In the genomic region with DNA sequence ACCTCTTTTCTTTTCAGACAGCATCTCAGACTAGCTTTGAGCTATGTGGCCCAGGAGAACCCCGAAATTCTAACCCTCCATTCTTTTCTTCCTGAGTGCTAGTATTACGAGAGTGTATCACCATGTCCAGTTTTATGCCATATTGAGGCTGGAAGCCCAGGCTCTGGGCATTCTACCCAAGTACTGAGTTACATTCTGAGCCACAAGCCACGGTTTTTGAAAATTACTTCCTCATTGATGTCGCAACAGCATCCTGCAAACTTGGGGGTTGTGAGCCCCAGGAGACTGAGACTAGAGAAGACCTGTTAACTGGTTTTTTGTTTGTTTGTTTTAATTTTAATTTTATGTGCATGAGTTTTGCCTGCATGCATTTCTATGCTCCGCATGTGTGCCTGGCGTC, we compare ENCODE assay signal across 32 mouse cellular contexts. TPM values are rescaled to one million over a fixed set of nuclear protein-coding genes. Genes with fewer than 3 reads are reported as not detected.
A peak's percentile ranks its signal among the peaks of the same experiment; 100 is the strongest.
DNase-seq lines count a peak whose midpoint lies in the region; ATAC-seq and TF ChIP-seq lines count a peak whose summit lies in the region.
"Had no signal": no experiment of that assay in that cellular context is flagged by ENCODE, and none has a peak within 500 bp of the region (broad histone marks: within the 10 kb centered on the region; RNA-seq: fewer than 3 reads in every experiment).

No protein-coding gene starts in this region.

- H3K27me3 ChIP-seq in intestine, embryonic 15.5 days (replicated peaks): peaks cover 54% of the 10 kb centered on the region
- peaks cover 17% of the 10 kb centered on the region for H3K27me3 ChIP-seq in intestine, postnatal 0 days (replicated peaks; ENCODE audit: control insufficient read depth, insufficient read depth, low read length)
- peaks cover 28% of the 10 kb centered on the region for H3K27me3 ChIP-seq in intestine, embryonic 16.5 days (replicated peaks; ENCODE audit: control insufficient read depth, insufficient read depth, low read length)

- H3K9me3 ChIP-seq in intestine, embryonic 15.5 days: no peaks in the 10 kb centered on the region
- no peaks in the 10 kb centered on the region for H3K9me3 ChIP-seq in intestine, postnatal 0 days (ENCODE audit: control insufficient read depth)
- no peaks in the 10 kb centered on the region for H3K9me3 ChIP-seq in intestine, embryonic 16.5 days (ENCODE audit: control insufficient read depth, low read length)
- H3K9me3 ChIP-seq: embryonic facial prominence, embryonic 13.5 days; midbrain, embryonic 12.5 days had no signal

- no peak for DNase-seq in left cerebral cortex, adult 11 months (ENCODE audit: low spot score)
- DNase-seq in layer of hippocampus, postnatal 10 days (ENCODE audit: low spot score in 2 of 2): no peak
- DNase-seq in kidney, postnatal 36 days: no peak
- DNase-seq: cerebellum, adult 2 months; cerebellum, postnatal 25 days; embryo, embryonic 11 days; gastrocnemius, adult 2 months; kidney, adult 18-20 months; kidney, postnatal 10 days; right cerebral cortex, postnatal 14 days; spleen, adult 18-20 months; thymus, postnatal 14 days had no signal

- ATAC-seq in intestine, embryonic 15.5 days: peak; percentile 21; the same call in 1 of the 2 replicates
- no peak for ATAC-seq in intestine, postnatal 0 days
- no peak for ATAC-seq in intestine, embryonic 16.5 days
- ATAC-seq: forebrain, embryonic 14.5 days; hindbrain, postnatal 0 days had no signal

- peaks cover 10% of the 10 kb centered on the region for H3K4me1 ChIP-seq in intestine, embryonic 15.5 days (replicated peaks)
- H3K4me1 ChIP-seq in intestine, postnatal 0 days (replicated peaks; ENCODE audit: control insufficient read depth, insufficient read depth, low read length): no peaks in the 10 kb centered on the region
- H3K4me1 ChIP-seq in bone marrow macrophage, adult 2 months (ENCODE audit: control insufficient read depth, insufficient read depth, low read length): peaks cover 13% of the 10 kb centered on the region
- H3K4me1 ChIP-seq in intestine, embryonic 16.5 days (ENCODE audit: control insufficient read depth, insufficient read depth, low read length): peaks cover 11% of the 10 kb centered on the region

- TF ChIP-seq CTCF in intestine, postnatal 0 days (IDR thresholded peaks at IDR 0.05; ENCODE audit: low read depth): no peak
- no peak for TF ChIP-seq CTCF in bone marrow macrophage, adult 2 months (IDR thresholded peaks at IDR 0.05; ENCODE audit: low read depth, low read length)

- H3K9ac ChIP-seq in intestine, embryonic 15.5 days: no peak overlapping the region
- no peak overlapping the region for H3K9ac ChIP-seq in intestine, postnatal 0 days (ENCODE audit: low read depth, low read length)
- H3K9ac ChIP-seq in intestine, embryonic 16.5 days (ENCODE audit: low read depth, low read length): no peak overlapping the region
- H3K9ac ChIP-seq: embryonic facial prominence, embryonic 13.5 days; midbrain, embryonic 12.5 days had no signal

- no peaks in the 10 kb centered on the region for H3K36me3 ChIP-seq in intestine, embryonic 15.5 days
- no peaks in the 10 kb centered on the region for H3K36me3 ChIP-seq in intestine, postnatal 0 days (ENCODE audit: control insufficient read depth, insufficient read depth)
- H3K36me3 ChIP-seq in intestine, embryonic 16.5 days (ENCODE audit: control insufficient read depth, insufficient read depth, low read length): no peaks in the 10 kb centered on the region
- H3K36me3 ChIP-seq: embryonic facial prominence, embryonic 13.5 days; midbrain, embryonic 12.5 days had no signal

- H3K4me3 ChIP-seq in intestine, embryonic 15.5 days (replicated peaks): no peak overlapping the region
- H3K4me3 ChIP-seq in intestine, postnatal 0 days (ENCODE audit: low read depth, low read length): no peak overlapping the region
- H3K4me3 ChIP-seq in bone marrow macrophage, adult 2 months (ENCODE audit: insufficient read depth, low read length): peak overlapping the region; percentile 17
- H3K4me3 ChIP-seq in intestine, embryonic 16.5 days (ENCODE audit: low read length): no peak overlapping the region
- H3K4me3 ChIP-seq: embryonic facial prominence, embryonic 13.5 days; gastrocnemius, adult 2 months; midbrain, embryonic 12.5 days had no signal

- WGBS in intestine, embryonic 15.5 days: 68% methylated on average over 6 of the region's 6 CpGs
- 52% methylated on average over 6 of the region's 6 CpGs for WGBS in intestine, postnatal 0 days
- 65% methylated on average over 6 of the region's 6 CpGs for WGBS in intestine, embryonic 16.5 days

- no peak for TF ChIP-seq POLR2A in bone marrow macrophage, adult 2 months (IDR thresholded peaks at IDR 0.05; ENCODE audit: borderline replicate concordance, low read depth, low read length)

- H3K27ac ChIP-seq in intestine, embryonic 15.5 days: no peak overlapping the region
- no peak overlapping the region for H3K27ac ChIP-seq in intestine, postnatal 0 days (ENCODE audit: low read depth, low read length)
- no peak overlapping the region for H3K27ac ChIP-seq in bone marrow macrophage, adult 2 months (ENCODE audit: insufficient read depth, low read depth, low read length)
- H3K27ac ChIP-seq in intestine, embryonic 16.5 days (ENCODE audit: low read length): peak overlapping the region; percentile 14; the same call in 1 of the 2 replicates
- H3K27ac ChIP-seq: embryonic facial prominence, embryonic 13.5 days; gastrocnemius, adult 2 months; hindbrain, postnatal 0 days; macrophage; midbrain, embryonic 12.5 days had no signal

- H3K4me2 ChIP-seq in intestine, embryonic 15.5 days (replicated peaks): no peak overlapping the region
- no peak overlapping the region for H3K4me2 ChIP-seq in intestine, postnatal 0 days (replicated peaks; ENCODE audit: low read depth)
- no peak overlapping the region for H3K4me2 ChIP-seq in intestine, embryonic 16.5 days (ENCODE audit: low read depth, low read length)
- H3K4me2 ChIP-seq: embryonic facial prominence, embryonic 13.5 days; heart, embryonic 11.5 days; midbrain, embryonic 12.5 days had no signal

RNA-seq across cellular contexts. Expression of a gene that starts 2.9 kb away (rescaled TPM):
- polyA plus RNA-seq in intestine, embryonic 15.5 days (2015; fragmentation: Nextera tagmentation; extraction: Ambion mirVana): 4.1 and 4.2 TPM in 2 replicates
- 0.68 and 1.3 TPM in 2 replicates for polyA plus RNA-seq in intestine, postnatal 0 days (2015; fragmentation: Nextera tagmentation; extraction: Ambion mirVana)
- polyA plus RNA-seq in bone marrow macrophage, adult 2 months (2012; ENCODE audit: insufficient read depth, insufficient read length, missing spikeins): not detected in 2 replicates
- 3.9 and 5.6 TPM in 2 replicates for polyA plus RNA-seq in intestine, embryonic 16.5 days (2015; fragmentation: Nextera tagmentation; extraction: Ambion mirVana)
- under 1 TPM; 0.64 to 0.80 TPM for total RNA-seq in layer of hippocampus, postnatal 10 days (2021)
- total RNA-seq: CH12.LX; gastrocnemius, adult 2 months; liver, adult 2 months; monocyte, adult 5-6 weeks had no signal
- polyA plus RNA-seq: forebrain, embryonic 14.5 days; liver, adult 2 months; macrophage had no signal

RNA-seq across cellular contexts. Expression of a gene that starts 13.9 kb away (rescaled TPM):
- polyA plus RNA-seq in intestine, embryonic 15.5 days (2015; fragmentation: Nextera tagmentation; extraction: Ambion mirVana): 20.0 and 21.0 TPM in 2 replicates
- polyA plus RNA-seq in intestine, postnatal 0 days (2015; fragmentation: Nextera tagmentation; extraction: Ambion mirVana): 11.4 and 13.8 TPM in 2 replicates
- polyA plus RNA-seq in bone marrow macrophage, adult 2 months (2012; ENCODE audit: insufficient read depth, insufficient read length, missing spikeins): not detected in 2 replicates
- polyA plus RNA-seq in intestine, embryonic 16.5 days (2015; fragmentation: Nextera tagmentation; extraction: Ambion mirVana): 17.2 and 17.9 TPM in 2 replicates
- total RNA-seq in layer of hippocampus, postnatal 10 days (2021): 10 to 100 TPM; 10.7 to 11.1 TPM
- total RNA-seq: CH12.LX; monocyte, adult 5-6 weeks had no signal
- polyA plus RNA-seq: macrophage had no signal

RNA-seq across cellular contexts. Expression of a gene that starts 26.1 kb away (rescaled TPM):
- 0.16 TPM in 1 of 2 replicates, not detected in the other for polyA plus RNA-seq in intestine, embryonic 15.5 days (2015; fragmentation: Nextera tagmentation; extraction: Ambion mirVana)
- 0.13 and 0.26 TPM in 2 replicates for polyA plus RNA-seq in intestine, postnatal 0 days (2015; fragmentation: Nextera tagmentation; extraction: Ambion mirVana)
- polyA plus RNA-seq in bone marrow macrophage, adult 2 months (2012; ENCODE audit: insufficient read depth, insufficient read length, missing spikeins): not detected in 2 replicates
- polyA plus RNA-seq in intestine, embryonic 16.5 days (2015; fragmentation: Nextera tagmentation; extraction: Ambion mirVana): 0.09 TPM in 1 of 2 replicates, not detected in the other
- not detected for total RNA-seq in layer of hippocampus, postnatal 10 days (2021)
- total RNA-seq: adrenal gland, postnatal 4 days; CH12.LX; gastrocnemius, adult 2 months; hindbrain, postnatal 0 days; layer of hippocampus, adult 18-20 months; layer of hippocampus, postnatal 25 days; left cerebral cortex, postnatal 10 days; liver, adult 2 months; monocyte, adult 5-6 weeks had no signal
- polyA plus RNA-seq: forebrain, embryonic 14.5 days; frontal cortex, adult 2 months; heart, embryonic 11.5 days; heart, postnatal 0 days; hindbrain, postnatal 0 days; liver, adult 2 months; macrophage; midbrain, embryonic 12.5 days; neural tube, embryonic 11.5 days had no signal

RNA-seq across cellular contexts. Expression of a gene that starts 30.2 kb away (rescaled TPM):
- 0.68 and 0.89 TPM in 2 replicates for polyA plus RNA-seq in intestine, embryonic 15.5 days (2015; fragmentation: Nextera tagmentation; extraction: Ambion mirVana)
- 1.3 and 1.6 TPM in 2 replicates for polyA plus RNA-seq in intestine, postnatal 0 days (2015; fragmentation: Nextera tagmentation; extraction: Ambion mirVana)
- polyA plus RNA-seq in bone marrow macrophage, adult 2 months (2012; ENCODE audit: insufficient read depth, insufficient read length, missing spikeins): not detected in 2 replicates
- 0.73 and 0.88 TPM in 2 replicates for polyA plus RNA-seq in intestine, embryonic 16.5 days (2015; fragmentation: Nextera tagmentation; extraction: Ambion mirVana)
- total RNA-seq in layer of hippocampus, postnatal 10 days (2021): not detected
- total RNA-seq: gastrocnemius, adult 2 months; layer of hippocampus, adult 18-20 months; layer of hippocampus, postnatal 25 days; left cerebral cortex, postnatal 10 days; liver, adult 2 months; monocyte, adult 5-6 weeks had no signal
- polyA plus RNA-seq: liver, adult 2 months; macrophage had no signal

Comparison
In these comparisons a context has a peak if more than half of its experiments do, and no peak if none do; other contexts are left out.
1. RNA of a gene that starts 13.9 kb away (polyA plus RNA-seq): 20.0 to 21.0 TPM in intestine, embryonic 15.5 days, 17.2 to 17.9 TPM in intestine, embryonic 16.5 days and 11.4 to 13.8 TPM in intestine, postnatal 0 days; not detected in bone marrow macrophage, adult 2 months; every median in the first group is over 10 times any median in the second.